Mouse (Mus musculus) heart, postnatal 0 days (tissue): ENCODE results near the gene Retreg1. TPM values are rescaled to one million over a fixed set of nuclear protein-coding genes. Genes with fewer than 3 reads are reported as not detected.

ENCODE experiments used
- ATAC-seq: fragments of 200-750 bp; cut with Nextera tagmentation; 2 replicates; pipeline ENCODE4 v1.8.0; 2017; ENCODE audit warnings: low read depth, moderate number of reproducible peaks, moderate library complexity; ENCODE audit not compliant: insufficient read depth
- DNase-seq: peaks from one replicate; pipeline ENCODE4 v3.0.0-alpha.2; 2016; ENCODE audit warnings: low spot score
- H3K27ac ChIP-seq: fragments of 300-500 bp; sonication (generic); 2 replicates; pipeline ENCODE4 v1.5.1; 2014; ENCODE audit warnings: low read depth, mild to moderate bottlenecking
- H3K27me3 ChIP-seq: fragments of 300-500 bp; sonication (generic); 2 replicates; pipeline ENCODE4 v1.6.1; 2014; ENCODE audit warnings: low read length, mixed read lengths; ENCODE audit not compliant: control insufficient read depth, insufficient read depth
- H3K36me3 ChIP-seq: fragments of 300-500 bp; sonication (generic); replicated peaks from 2 replicates; pipeline ENCODE4 v1.6.1; 2014; ENCODE audit warnings: low read length, mixed read lengths; ENCODE audit not compliant: control insufficient read depth, insufficient read depth
- H3K4me1 ChIP-seq: fragments of 300-500 bp; sonication (generic); 2 replicates; pipeline ENCODE4 v1.6.1; 2014; ENCODE audit warnings: antibody characterized with exemption; ENCODE audit not compliant: control insufficient read depth, insufficient read depth
- H3K4me2 ChIP-seq: fragments of 300-500 bp; sonication (generic); 2 replicates; pipeline ENCODE4 v1.6.1; 2014; ENCODE audit warnings: low read depth, mild to moderate bottlenecking, low read length, moderate library complexity
- H3K4me3 ChIP-seq: fragments of 300-500 bp; sonication (generic); 2 replicates; pipeline ENCODE4 v1.5.1; 2014; ENCODE audit warnings: low read depth, low read length
- H3K9ac ChIP-seq: fragments of 300-500 bp; sonication (generic); replicated peaks from 2 replicates; pipeline ENCODE4 v1.6.1; 2014; ENCODE audit warnings: low read depth, low read length, mixed read lengths
- H3K9me3 ChIP-seq: fragments of 300-500 bp; sonication (generic); replicated peaks from 2 replicates; pipeline ENCODE4 v1.6.1; 2016; ENCODE audit warnings: low read length; ENCODE audit not compliant: control insufficient read depth
- CTCF ChIP-seq: IDR thresholded peaks from 2 replicates; pipeline ENCODE4 v1.5.1; 2016; ENCODE audit warnings: antibody characterized with exemption, control low read depth, low read depth
- EP300 ChIP-seq: IDR thresholded peaks from 2 replicates; pipeline ENCODE4 v1.6.1; 2016; ENCODE audit warnings: antibody characterized with exemption, low read depth
- WGBS: fragments of 180-500 bp; shearing (Covaris S2); extraction: QIAGEN DNeasy Blood & Tissue Kit; methylation state at CpG from one replicate; pipeline ENCODE4 v1.1.7; 2014; 5-methylcytosine and 5-hydroxymethylcytosine counted together
- polyA plus RNA-seq: library from polyadenylated mRNA; unstranded; fragments of >200 nt; fragmentation: Nextera tagmentation; extraction: Ambion mirVana; gene quantifications from 2 replicates; pipeline ENCODE4 v1.2.1, GENCODE M21; 2015
- total RNA-seq: library from RNA; depleted of rRNA; stranded (reverse); fragments of >200 nt; gene quantifications from 2 replicates; pipeline ENCODE4 v1.2.3, GENCODE M21; 2014; ENCODE audit warnings: low replicate concordance

Gene Retreg1
- total and polyA plus RNA-seq, 2 experiments from 2014 or later = 141 to 157 TPM

DNA sequence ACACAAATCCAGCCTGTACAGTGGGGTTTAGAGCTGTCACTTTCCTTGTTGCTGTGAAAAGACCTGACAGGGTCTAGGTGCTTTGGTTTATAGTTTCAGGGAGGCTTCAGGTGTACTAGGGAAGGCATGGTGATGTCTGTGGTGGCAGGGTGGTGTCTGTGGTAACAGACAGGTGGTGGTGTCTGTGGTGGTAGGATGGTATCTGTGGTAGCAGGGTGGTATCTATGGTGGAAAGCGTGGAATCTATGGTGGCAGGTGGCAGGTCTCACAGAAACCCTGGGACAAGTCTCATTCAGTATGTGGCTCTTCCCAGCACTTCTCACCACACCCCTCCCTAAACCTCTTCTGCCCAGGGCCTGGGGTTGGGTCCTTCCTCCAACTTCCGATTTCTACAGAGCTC is 8.7 kb upstream of the Retreg1 start:
- Histone ChIP-seq H3K4me1 (peaks cover 11% of the 10 kb centered on the region; the same call in 1 of the 2 replicates), H3K9me3 (peaks cover 9% of the 10 kb centered on the region), H3K9ac (no peak overlapping the region), H3K27me3 (no peaks in the 10 kb centered on the region), H3K27ac (no peak overlapping the region), H3K4me3 (no peak overlapping the region), H3K36me3 (no peaks in the 10 kb centered on the region), H3K4me2 (no peak overlapping the region)
- TF ChIP-seq CTCF = no peak
- TF ChIP-seq EP300 = no peak
- 86% methylated on average over 2 of the region's 2 CpGs for WGBS
- DNase-seq = no peak
- no peak for ATAC-seq

DNA sequence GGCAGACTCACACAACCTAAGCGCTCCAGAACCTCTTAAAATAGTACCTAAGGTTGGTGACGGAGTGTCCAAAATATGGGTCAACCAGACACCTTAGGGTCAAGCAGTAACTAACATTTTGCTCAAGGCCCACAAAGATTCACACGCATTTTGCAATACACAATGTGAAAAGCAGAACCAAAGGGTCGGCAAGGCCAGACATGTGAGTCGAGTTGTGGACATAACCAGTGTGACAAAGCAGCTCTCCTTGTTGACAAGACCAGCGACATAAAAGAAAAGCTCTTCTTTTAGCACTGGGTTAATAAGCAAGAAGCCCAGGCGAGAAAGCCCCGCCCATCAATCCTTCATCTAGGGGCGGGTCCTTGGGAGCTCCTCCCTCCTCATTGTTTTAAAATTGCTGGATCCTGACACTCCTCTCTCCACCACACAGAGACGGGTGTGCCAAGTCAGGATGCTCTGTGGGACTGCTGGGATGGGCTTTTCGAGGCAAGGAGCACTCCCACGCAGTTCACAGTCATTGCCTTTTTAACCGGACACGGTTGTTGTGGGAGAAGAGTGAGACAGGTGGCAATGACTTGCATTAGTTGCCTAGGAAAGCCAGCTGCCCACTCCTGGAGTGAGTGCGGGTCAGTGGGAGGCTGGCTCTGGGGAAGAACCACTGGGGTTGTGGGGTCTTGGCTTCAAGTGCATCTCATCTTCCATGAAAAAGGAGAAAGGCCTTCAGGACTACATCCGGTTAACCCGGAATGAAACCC is 7.9 kb upstream of the Retreg1 start:
- Histone ChIP-seq H3K27ac (no peak overlapping the region), H3K4me1 (peaks cover 2% of the 10 kb centered on the region; the same call in 1 of the 2 replicates), H3K4me2 (no peak overlapping the region), H3K9me3 (peaks cover 9% of the 10 kb centered on the region), H3K9ac (no peak overlapping the region), H3K4me3 (no peak overlapping the region), H3K27me3 (no peaks in the 10 kb centered on the region), H3K36me3 (no peaks in the 10 kb centered on the region)
- 86% methylated on average over 17 of the region's 17 CpGs for WGBS
- ATAC-seq (no peak), DNase-seq (no peak)
- TF ChIP-seq CTCF (no peak), EP300 (no peak)

- DNase-seq (no peak), ATAC-seq (0 out of 2 replicates have a peak, but pooled peaks have one; percentile 10)
- no peak overlapping the region for H3K27ac ChIP-seq
- H3K36me3 ChIP-seq = no peaks in the 10 kb centered on the region
- H3K27me3 ChIP-seq = no peaks in the 10 kb centered on the region
- H3K4me3 ChIP-seq = peak overlapping the region; percentile 87
- peak overlapping the region; percentile 66 for H3K9ac ChIP-seq
- no peak for TF ChIP-seq CTCF
- TF ChIP-seq EP300 = no peak
- no peaks in the 10 kb centered on the region for H3K9me3 ChIP-seq
- H3K4me1 ChIP-seq = no peaks in the 10 kb centered on the region; the same call in 1 of the 2 replicates
- 13% methylated on average over 16 of the region's 16 CpGs for WGBS
- H3K4me2 ChIP-seq = peak overlapping the region; percentile 97
Observed at GRCm38 (mm10) chr15:25842462-25843085, 406 bp upstream of the Retreg1 start.

DNA sequence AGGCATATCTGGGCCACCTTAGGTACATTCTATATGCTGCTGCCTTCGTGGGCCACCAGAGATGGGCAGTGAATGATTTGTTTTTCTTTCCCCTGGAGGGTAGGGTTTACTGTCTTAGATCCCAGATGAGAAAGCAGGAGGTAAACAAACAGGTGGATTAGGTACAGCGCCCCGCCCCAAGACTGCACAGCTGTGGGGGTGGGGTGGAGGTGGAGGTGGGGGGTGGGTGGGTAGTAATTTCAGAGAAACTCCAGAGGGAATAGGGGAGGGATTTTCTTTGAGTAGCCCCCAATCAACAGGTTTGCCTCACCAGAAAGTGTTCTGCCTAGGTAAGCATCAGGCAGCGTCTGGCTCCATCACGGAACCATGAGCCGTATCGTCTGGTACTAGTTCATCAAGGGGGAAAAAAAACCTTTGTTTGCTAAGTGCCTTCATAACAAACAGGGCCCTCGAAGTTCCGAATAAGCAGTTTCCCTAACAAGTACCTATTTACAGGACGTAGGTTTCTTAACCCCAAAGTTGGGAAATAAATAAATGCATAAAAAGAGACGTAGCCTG is 1.1 kb downstream of the Retreg1 start:
- TF ChIP-seq CTCF = no peak
- TF ChIP-seq EP300 = no peak
- H3K9ac ChIP-seq = no peak overlapping the region
- no peaks in the 10 kb centered on the region for H3K27me3 ChIP-seq
- ATAC-seq (no peak), DNase-seq (no peak)
- H3K36me3 ChIP-seq = no peaks in the 10 kb centered on the region
- peak overlapping the region; percentile 87 for H3K4me3 ChIP-seq
- peak overlapping the region; percentile 97 for H3K4me2 ChIP-seq
- WGBS = 40% methylated on average over 11 of the region's 11 CpGs
- no peaks in the 10 kb centered on the region; the same call in 1 of the 2 replicates for H3K4me1 ChIP-seq
- H3K27ac ChIP-seq = no peak overlapping the region
- H3K9me3 ChIP-seq = no peaks in the 10 kb centered on the region

- ATAC-seq (no peak), DNase-seq (no peak)
- Histone ChIP-seq H3K36me3 (no peaks in the 10 kb centered on the region), H3K9me3 (no peaks in the 10 kb centered on the region), H3K4me3 (no peak overlapping the region), H3K4me1 (no peaks in the 10 kb centered on the region; the same call in 1 of the 2 replicates), H3K27ac (no peak overlapping the region), H3K4me2 (peak overlapping the region; percentile 97; the same call in 1 of the 2 replicates), H3K27me3 (no peaks in the 10 kb centered on the region), H3K9ac (no peak overlapping the region)
- TF ChIP-seq EP300 = no peak
- no peak for TF ChIP-seq CTCF
- WGBS = 69% methylated on average over 4 of the region's 4 CpGs
Observed at GRCm38 (mm10) chr15:25844771-25845170, 1.8 kb downstream of the Retreg1 start.
